Mouse (Mus musculus) urinary bladder, adult 18-20 months (tissue): Measurements from ENCODE around the gene Olfr211.
A peak's percentile ranks its signal among the peaks of the same experiment; 100 is the strongest.
"Not testable (repeated sequence)": the region's sequence is repeated elsewhere in the genome, so short reads cannot be mapped to it uniquely, and the experiment has no call there.

ENCODE experiments used
- DNase-seq, 2 experiments: peaks; one replicate each; pipeline ENCODE4 v3.0.0; 2022; ENCODE audit warnings: low spot score in 2 of 2, mixed read lengths in 2 of 2

Olfr211 gene

DNA sequence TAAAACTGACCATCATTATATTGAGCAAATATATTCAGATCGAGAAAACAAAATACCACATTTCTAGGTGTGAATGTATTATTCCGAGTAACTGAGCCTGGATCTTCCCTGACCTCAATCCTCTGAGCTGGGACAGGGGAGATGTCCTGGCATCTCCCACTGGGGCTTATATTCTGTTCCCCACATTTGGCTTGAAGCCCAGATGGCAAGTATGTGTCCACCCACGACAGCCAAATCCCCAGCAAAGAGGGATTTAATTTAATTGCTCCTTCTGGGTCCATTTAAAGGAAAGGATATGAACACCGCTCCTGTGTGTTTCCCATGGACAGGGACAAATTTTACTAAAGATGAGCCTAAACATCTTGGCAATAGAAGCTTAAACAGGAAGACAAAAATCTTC lies at the start of gene Olfr211:
Gene Olfr211, plus strand, starts transcription at position 301 of the 400 bp plus-strand sequence.
- DNase-seq, result no peak

DNA sequence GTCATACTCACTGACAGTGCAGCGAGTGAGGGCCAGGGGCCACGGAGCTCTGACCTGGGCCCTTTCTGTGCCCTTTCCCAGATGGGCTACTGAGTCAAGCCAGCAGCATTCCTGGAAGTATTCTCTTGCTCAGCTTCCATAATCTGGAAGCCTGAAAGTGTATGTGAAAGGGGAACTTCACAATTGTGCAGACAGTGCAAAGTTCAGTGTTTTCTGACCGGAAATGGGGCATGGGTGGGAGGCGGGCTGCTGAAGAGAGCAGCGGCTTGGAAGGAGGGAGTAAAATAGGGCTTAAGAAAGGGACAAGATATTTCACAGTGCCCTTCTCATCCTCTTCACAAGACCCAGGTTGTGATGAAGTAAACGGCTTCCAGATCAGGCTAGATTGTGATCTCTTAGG lies 49.4 kb upstream of the Olfr211 start:
- no peak for DNase-seq

DNA sequence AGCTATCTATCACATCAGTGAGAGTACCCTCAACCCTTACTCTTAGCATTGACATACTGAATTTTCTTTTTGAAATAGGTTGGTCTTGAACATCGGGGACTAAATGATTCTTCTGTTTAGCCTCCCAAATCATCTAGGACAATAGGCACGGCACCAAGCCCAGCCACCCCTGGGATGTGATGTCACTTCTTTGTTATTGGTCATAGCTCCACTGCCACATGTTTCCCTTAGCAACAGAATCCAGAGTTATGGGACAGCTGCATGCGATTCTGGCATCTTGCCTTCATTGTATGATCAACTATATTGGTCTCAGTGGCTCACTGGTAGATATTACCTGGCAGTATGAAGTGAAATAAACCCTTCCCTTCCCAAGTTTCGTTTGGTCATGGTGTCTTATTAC lies 48.4 kb upstream of the Olfr211 start:
- no peak for DNase-seq

DNA sequence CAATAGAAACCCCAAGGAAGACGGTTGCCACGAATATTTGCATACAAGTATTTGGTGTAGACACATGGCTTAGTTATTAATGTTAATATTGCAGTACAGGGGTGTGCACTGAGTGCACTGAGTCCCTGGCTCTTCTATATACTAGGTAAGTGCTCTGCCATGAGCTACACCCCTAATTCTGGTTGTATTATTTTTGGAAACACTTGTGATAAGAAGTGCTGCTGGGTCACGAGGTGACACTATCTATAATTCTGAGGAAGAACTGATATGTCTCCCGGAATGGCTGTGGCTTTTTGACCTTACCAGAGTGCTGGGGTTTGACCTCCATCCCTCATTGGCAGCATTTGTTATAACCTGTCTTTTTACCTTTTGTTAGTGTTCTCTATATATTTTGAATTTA lies 48.0 kb upstream of the Olfr211 start:
- no peak for DNase-seq

DNA sequence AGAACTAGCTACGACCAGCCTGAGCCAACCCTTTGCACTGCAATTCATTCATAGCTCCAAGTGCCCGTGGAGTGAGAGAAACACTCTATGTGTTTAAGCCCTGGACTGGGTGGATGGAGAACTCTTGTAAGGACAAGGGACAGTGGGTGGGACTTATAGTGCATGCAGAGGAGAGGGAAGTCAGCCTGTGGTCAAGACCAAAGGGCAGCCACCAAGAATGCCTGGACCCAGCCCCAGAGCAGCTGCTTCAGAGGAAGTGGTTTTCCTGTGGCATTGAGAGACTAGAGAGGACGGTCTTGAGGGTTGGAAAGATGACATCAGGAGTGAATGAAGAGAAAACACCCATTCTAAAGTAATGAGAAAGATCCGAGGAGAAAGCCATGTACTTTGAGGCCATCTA lies 33.1 kb upstream of the Olfr211 start:
- DNase-seq, result peak in 1 of 2 experiments; percentile 7

DNA sequence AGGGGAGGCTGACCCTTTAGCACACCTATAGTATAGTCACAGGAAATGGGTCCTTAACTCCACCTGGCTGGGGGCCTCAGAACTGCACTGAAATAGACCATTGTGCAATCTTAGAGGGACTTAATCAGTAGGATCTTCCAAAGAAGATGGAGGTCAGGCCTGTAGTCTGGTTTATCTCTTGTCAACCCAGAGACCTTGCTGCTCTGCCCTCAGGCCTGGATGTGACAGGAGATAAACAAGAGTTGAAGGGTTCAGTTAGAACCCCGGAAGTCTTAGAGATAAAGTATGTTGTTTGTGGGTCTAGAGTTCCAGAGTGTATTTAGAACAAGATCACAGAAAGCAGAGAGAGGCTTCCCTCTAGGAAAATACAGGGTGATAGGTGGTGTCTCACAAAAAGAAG lies 32.4 kb upstream of the Olfr211 start:
- DNase-seq, result no peak

DNA sequence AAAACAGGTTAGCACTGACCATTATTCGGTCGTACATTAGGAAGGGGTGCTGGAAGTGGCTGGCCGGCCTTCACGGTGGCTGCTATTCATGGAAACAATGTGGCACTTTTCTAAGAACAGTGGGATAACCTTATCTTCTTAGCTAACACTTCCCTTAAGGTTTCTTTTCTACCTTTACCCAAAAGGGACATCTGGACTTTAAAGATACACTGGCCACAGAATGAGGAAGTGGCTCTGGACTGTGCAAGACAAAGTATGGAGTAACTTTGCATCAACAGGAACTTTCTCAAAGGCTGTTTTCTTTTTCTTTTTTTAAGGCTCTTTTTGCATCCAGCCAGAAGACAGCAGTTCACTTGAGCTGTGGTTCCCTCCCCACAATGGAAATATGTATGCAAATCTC lies 30.2 kb upstream of the Olfr211 start:
- no peak for DNase-seq

DNA sequence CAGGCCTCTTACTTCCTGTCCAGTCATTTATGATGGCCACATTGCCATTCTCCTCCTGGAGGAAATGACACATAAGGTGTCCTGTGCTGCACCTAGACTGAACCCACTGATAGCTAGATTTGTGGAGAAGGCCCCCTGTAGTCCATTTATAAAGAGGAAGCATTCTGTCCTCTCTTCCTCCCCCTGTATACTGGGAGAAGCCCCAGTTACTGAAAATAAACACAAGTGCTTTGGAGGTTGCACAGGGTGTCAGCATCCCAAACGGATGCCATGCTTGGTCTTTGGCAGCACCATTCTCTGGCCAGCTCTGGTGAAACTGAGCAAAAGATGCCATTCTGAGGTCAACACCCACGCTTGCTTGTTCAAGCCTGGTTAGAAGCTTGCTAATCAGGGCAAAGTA lies 29.7 kb upstream of the Olfr211 start:
- no peak for DNase-seq

DNA sequence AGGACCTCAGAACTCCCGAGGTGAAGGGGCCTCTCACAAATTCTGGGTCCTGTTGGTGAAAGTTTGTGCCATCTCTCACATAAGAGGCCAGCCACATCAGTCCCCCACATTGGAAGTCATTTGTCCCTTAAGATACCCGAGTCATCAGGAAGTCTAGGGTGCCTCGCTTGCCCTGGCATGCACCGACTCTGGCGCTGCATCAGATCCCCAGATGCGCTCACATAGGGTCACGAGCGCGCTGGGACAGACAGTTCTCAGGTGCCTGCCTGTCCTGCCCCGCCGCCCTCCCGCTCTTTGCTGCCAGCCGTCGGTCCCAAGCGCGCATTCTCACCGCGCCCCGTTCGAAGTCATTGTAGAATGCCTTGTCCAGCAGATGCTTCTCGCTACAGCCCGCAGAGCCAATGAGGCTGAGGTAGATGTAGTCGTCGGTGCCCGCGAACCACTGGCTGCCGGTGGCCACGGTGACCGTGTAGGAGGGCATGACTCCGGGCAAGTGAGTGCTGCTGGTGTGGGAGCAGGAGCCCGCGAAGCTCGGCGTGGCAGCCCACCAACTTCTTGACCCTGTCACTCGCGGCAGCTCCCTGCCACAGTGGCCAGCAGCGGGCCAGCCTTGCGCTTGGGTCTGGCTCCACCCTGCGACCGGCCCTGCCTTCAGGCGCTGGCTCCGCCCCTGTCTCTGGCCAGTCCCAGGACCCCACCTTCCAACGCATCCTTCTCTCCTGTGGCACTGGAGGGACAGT lies 28.2 kb upstream of the Olfr211 start, which contains the start of gene Alox5:
Gene Alox5, minus strand, starts transcription at position 635 of the 740 bp plus-strand sequence.
- DNase-seq, result peak; percentile 3 to 5

DNA sequence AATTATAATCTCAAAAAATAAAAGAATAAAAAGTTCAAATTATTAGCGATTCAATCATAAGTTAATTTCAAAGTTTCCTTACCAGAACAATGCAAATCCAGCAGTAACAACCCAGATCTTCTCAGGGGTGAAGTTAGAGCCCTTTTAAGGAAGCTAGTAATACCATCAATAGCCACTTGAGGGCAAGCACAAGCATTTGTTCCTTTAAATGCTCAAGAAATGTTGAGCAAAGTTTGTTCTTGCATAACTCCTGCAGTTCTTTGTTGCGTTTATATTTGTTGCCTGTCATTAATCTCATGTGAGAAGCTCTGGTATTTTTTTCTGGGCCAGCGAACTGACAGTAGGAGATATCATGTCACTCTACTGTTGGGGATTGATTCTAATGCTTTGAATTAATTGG lies 20.8 kb upstream of the Olfr211 start:
- DNase-seq, result no peak

DNA sequence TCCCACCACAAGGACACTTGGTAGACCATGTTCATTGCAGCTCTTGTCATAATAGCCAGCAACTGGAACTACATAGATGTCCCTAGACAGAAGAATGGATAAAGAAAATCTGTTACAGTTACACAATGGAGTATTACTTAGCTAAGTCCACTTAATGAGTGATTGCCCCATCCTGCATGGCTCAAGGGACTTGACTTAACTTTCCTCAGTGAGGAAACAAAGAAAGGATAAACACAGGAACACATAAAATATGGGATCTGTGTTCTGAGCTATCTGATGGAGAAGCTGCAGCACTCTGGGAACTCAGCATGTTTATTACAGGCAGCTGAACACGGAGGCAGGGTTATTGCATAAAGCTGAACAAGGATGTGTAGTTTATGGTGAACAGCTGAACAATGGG lies 3.8 kb upstream of the Olfr211 start:
- DNase-seq, result no peak

DNA sequence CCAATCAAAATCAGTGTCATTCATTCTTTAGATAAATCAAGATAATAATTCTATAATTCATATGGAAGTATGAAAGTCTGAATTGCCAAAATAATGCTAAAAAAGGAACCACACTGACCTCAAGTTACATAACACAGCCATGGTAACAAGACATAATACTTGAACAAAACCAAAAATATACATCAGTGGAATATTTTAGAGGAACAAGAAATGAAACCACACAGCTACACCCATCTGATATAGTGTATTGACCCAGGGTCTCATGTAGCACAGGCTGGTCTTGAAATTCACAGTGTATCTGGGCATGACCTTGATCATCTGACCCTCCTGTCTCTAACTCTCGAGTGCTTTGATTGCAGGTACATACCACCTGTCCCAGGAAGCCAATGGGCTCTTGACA lies 2.1 kb upstream of the Olfr211 start:
- no peak for DNase-seq

DNA sequence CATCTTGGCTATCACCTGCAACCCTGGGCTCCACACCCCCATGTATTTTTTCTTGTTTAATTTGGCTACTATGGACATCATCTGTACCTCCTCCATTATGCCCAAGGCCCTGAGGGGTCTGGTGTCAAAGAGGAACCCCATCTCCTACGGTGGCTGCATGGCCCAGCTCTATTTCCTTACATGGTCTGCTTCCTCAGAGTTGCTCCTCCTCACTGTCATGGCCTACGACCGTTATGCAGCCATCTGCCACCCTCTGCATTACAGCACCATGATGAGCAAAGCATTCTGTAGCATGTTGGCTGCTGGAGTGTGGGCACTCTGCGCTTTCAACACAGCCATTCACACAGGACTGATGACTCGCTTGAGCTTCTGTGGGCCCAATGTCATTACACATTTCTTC lies 4.9 kb downstream of the Olfr211 start:
- DNase-seq, result no peak

DNA sequence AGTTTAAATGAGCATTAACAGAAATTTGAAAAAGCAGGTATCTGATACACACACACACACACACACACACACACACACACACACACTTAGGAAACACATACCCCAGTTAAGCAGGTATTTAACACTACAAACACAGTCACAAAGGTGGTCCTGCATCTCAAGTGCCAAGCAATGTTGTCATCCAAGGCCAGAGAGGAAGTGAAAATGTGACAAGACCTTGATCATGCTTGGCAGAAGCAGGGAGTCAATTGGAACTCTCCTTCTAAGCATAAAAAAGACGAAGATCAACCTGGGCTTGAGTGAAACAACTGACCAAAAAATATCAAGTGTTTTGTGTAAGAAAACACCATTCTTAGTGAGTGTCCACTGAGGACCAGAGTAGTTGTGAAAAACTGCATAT lies 7.1 kb downstream of the Olfr211 start:
- DNase-seq, result no peak

DNA sequence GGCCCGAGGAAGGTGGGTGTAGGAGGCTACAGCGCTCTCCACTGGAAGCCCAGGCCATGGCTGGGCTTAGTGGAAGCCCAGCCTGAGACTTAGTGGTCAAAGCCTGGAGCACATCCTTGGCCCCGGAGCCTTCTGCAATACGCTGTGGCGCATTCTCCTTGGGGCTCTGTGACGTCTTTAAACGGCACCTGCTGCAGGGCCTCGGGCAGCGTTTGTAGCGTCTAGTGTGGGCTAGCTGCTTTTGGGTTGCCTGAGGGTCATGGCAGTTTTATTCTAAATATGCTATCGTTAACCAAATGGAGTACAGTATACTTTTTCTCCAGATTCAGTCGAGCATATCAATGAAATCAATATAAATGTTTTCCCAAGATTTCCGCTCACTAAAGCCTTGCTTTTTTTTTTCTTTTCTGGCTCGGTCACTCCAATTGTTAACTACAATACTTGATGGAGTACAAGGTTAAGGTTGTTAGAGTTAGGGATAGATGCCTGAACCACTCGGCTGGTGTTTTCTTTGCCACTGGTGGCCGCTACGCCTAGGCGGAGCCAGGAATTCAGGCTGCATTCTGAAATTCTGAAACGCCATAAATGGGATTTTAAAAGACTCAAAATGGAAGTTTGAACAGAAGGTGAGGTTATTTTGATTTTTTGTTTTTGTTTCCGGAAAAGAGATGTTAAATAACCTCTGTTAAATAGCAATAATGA lies 17.6 kb downstream of the Olfr211 start, which contains the start of gene Olfr212:
Gene Olfr212, plus strand, starts transcription at position 215 of the 702 bp plus-strand sequence.
- not testable (repeated sequence) for DNase-seq

DNA sequence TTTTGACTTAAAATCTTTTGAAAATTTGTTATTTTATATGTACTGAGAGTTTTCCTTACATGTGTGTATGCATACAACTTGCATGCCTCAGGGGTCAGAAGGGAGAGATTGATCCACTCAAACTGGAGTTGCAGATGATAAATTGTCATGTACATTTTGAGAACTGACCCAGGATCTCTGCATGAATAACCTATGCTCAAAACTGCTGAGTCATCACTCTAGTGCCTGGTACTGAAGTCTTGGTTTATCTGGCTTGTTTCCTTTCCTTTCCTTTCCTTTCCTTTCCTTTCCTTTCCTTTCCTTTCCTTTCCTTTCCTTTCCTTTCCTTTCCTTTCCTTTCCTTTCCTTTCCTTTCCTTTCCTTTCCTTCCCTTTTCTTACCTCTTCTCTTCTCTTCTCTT lies 25.9 kb downstream of the Olfr211 start:
- no peak for DNase-seq

DNA sequence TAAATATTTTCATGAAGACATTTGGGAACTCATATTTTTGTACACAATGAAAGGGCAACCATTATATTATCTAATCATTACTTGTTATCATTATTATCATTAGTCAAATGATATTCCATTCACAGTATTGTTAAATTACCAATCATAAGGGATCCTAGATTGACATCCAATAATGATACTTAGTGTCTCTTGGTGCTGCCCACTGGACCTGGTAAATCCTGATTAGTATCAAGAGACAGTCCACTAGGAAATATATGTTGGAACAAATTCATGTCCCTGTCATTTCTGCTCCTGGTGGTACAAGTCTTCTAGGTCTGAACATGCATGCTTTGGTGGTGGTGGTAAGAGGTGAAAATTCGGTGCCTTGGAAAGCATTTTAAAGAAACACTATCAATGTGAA lies 49.3 kb downstream of the Olfr211 start, which contains the start of gene Olfr213:
Gene Olfr213, plus strand, starts transcription at position 301 of the 400 bp plus-strand sequence.
- DNase-seq, result no peak

DNA sequence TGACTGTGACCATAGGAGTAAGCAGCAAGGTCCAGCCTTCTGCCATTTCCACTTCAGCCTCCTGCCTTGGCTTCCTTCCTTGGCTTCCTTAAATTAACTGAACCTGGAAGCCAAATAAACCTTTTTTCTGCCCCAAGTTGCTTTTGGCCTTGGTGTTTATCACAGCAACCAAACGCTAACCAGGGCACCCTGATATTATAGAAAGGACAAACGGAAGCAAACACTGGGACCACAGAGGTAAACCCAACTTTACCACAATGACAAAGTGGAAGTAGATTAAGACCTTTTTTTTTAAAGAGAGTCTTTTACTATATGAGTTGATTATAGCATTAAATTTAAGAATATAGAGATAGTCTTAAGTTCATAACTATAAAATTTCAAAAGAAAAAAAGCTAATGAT lies 53.6 kb downstream of the Olfr211 start:
- no peak for DNase-seq
